Mouse (Mus musculus) kidney, embryonic 15.5 days (tissue): ENCODE results near the gene Adamtsl3. TPM values are rescaled to one million over a fixed set of nuclear protein-coding genes. Genes with fewer than 3 reads are reported as not detected.

Experiments
- ATAC-seq: fragments of 200-750 bp; cut with Nextera tagmentation; replicated peaks from 2 replicates; pipeline ENCODE4 v1.8.0; 2017; ENCODE audit warnings: moderate TSS enrichment; ENCODE audit not compliant: low FRiP score
- H3K27ac ChIP-seq: fragments of 300-500 bp; sonication (generic); 2 replicates; pipeline ENCODE4 v1.5.1; 2015; ENCODE audit warnings: mild to moderate bottlenecking, inconsistent platforms
- H3K27me3 ChIP-seq: fragments of 300-500 bp; sonication (generic); 2 replicates; pipeline ENCODE4 v1.6.1; 2015; ENCODE audit warnings: inconsistent platforms
- H3K36me3 ChIP-seq: fragments of 300-500 bp; sonication (generic); 2 replicates; pipeline ENCODE4 v1.6.1; 2015; ENCODE audit warnings: inconsistent platforms
- H3K4me1 ChIP-seq: fragments of 300-500 bp; sonication (generic); 2 replicates; pipeline ENCODE4 v1.6.1; 2015; ENCODE audit warnings: inconsistent platforms
- H3K4me2 ChIP-seq: fragments of 300-500 bp; sonication (generic); 2 replicates; pipeline ENCODE4 v1.6.1; 2015; ENCODE audit warnings: moderate library complexity, mild to moderate bottlenecking, inconsistent platforms
- H3K4me3 ChIP-seq: fragments of 300-500 bp; sonication (generic); replicated peaks from 2 replicates; pipeline ENCODE4 v1.5.1; 2015; ENCODE audit warnings: mild to moderate bottlenecking, inconsistent platforms
- H3K9ac ChIP-seq: fragments of 300-500 bp; sonication (generic); 2 replicates; pipeline ENCODE4 v1.6.1; 2015; ENCODE audit warnings: mild to moderate bottlenecking, inconsistent platforms
- H3K9me3 ChIP-seq: fragments of 300-500 bp; sonication (generic); replicated peaks from 2 replicates; pipeline ENCODE4 v1.6.1; 2016; ENCODE audit warnings: inconsistent platforms
- WGBS: fragments of 180-500 bp; shearing (Covaris S2); methylation state at CpG from one replicate; pipeline ENCODE4 v1.1.7; 2015; ENCODE audit warnings: mixed read lengths; 5-methylcytosine and 5-hydroxymethylcytosine counted together
- polyA plus RNA-seq: library from polyadenylated mRNA; unstranded; fragments of >200 nt; fragmentation: Nextera tagmentation; extraction: Ambion mirVana; gene quantifications from 2 replicates; pipeline ENCODE4 v1.2.1, GENCODE M21; 2015

Adamtsl3 gene
- polyA plus RNA-seq, 1 experiment from 2014 or later, result 0.43 TPM

DNA sequence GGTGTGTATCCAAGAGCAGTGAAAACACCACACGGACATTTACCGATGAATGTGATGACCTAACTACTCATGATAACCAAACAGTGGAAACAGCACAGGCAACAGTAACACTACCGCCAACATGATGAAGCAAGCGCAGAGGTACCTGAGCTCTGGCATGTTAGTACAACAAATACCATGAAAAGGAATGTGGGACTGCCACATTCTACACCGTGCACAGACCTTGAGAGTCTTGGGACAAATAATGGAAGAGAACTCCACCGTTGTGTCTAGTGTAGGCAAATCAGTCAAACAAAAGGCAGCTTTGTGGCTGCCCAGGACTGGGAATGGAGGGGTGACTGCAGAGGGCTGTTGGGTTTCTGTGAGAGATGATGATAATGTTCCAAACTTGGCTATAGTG, 269.9 kb downstream of the Adamtsl3 start:
- no peaks in the 10 kb centered on the region for H3K27me3 ChIP-seq
- H3K9me3 ChIP-seq, result no peaks in the 10 kb centered on the region
- H3K4me3 ChIP-seq, result no peak overlapping the region
- H3K4me2 ChIP-seq, result no peak overlapping the region
- no peak overlapping the region for H3K9ac ChIP-seq
- H3K4me1 ChIP-seq, result no peaks in the 10 kb centered on the region
- H3K27ac ChIP-seq, result no peak overlapping the region
- no peaks in the 10 kb centered on the region for H3K36me3 ChIP-seq
- 89% methylated on average over 6 of the region's 6 CpGs for WGBS
- ATAC-seq, result no peak

DNA sequence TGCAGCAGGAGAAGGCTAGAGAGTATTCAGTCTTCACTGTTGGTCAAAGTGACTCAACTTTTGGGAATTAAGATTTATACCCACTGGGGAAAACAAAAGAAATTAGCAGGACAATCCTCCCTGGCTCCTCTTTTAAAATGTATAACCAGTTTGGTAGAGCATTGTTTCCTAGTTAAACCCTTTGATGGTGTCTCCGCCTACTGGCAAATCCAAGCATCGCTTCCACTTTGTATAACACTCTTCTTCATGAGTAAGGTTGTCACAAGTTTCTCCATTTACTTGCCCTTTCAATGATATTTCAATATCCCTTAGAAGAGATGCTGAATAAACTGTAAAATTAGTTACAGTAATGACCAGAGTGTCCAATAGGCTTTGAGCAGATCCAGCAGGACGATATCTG, 274.1 kb downstream of the Adamtsl3 start:
- Histone ChIP-seq H3K4me2 (no peak overlapping the region), H3K27ac (no peak overlapping the region), H3K36me3 (no peaks in the 10 kb centered on the region), H3K27me3 (no peaks in the 10 kb centered on the region), H3K9ac (no peak overlapping the region), H3K9me3 (no peaks in the 10 kb centered on the region), H3K4me1 (no peaks in the 10 kb centered on the region), H3K4me3 (no peak overlapping the region)
- WGBS, result 73% methylated on average over 3 of the region's 3 CpGs
- no peak for ATAC-seq

- Histone ChIP-seq H3K27ac (no peak overlapping the region), H3K9me3 (no peaks in the 10 kb centered on the region), H3K36me3 (no peaks in the 10 kb centered on the region), H3K4me2 (no peak overlapping the region), H3K4me1 (no peaks in the 10 kb centered on the region), H3K4me3 (no peak overlapping the region), H3K27me3 (no peaks in the 10 kb centered on the region), H3K9ac (no peak overlapping the region)
- WGBS, result 14% methylated on average over 7 of the region's 7 CpGs
- ATAC-seq, result peak; percentile 52; the same call in 1 of the 2 replicates
These were observed 289.8 kb downstream of the Adamtsl3 start for GRCm38 (mm10) chr7:82625342-82625741.

DNA sequence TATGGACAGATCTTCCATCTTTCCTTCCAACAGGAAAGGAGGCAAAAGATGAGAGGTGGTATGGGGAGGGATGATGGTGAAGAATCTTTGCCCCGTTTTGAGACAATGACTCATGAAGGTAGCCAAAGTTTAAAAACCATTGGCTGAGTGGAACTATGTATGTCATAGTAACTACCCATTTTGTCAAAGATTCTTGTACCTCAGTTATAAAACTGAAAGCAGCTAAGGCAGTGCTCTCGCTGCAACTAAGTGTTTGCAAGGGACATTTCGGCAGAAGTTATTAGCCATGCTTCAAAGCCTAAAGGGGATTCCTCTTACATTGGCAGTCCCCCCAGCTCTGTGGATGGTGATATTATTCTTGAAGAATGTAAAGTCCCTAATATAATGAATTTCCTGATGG, 311.7 kb downstream of the Adamtsl3 start:
- ATAC-seq, result no peak
- no peak overlapping the region for H3K27ac ChIP-seq
- no peaks in the 10 kb centered on the region for H3K9me3 ChIP-seq
- H3K27me3 ChIP-seq, result no peaks in the 10 kb centered on the region
- no peak overlapping the region for H3K4me3 ChIP-seq
- peaks cover 11% of the 10 kb centered on the region; the same call in 1 of the 2 replicates for H3K36me3 ChIP-seq
- no peak overlapping the region for H3K9ac ChIP-seq
- no peak overlapping the region for H3K4me2 ChIP-seq
- 82% methylated on average over 3 of the region's 3 CpGs for WGBS
- peaks cover 7% of the 10 kb centered on the region for H3K4me1 ChIP-seq

DNA sequence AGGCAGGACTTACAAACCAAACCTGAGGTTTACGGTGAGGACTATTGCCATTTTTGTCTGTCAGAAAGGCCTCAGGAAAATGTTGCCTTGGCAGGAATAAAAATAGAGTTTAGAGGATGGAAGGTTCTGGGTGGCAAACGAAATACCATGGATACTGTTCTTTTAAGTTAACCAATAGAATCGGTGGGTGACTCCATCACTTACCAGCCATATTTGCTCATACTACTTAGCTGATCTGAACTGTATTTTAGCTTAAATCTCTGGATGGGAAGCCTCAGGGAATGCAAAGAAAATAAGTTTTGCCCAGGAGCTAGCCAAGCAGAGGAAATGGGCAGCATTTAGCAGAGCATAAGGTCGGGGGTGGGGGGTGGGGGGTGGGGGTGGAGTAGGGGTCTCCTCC, 312.4 kb downstream of the Adamtsl3 start:
- no peak for ATAC-seq
- peak overlapping the region; percentile 56 for H3K9ac ChIP-seq
- WGBS, result 28% methylated on average over 4 of the region's 4 CpGs

DNA sequence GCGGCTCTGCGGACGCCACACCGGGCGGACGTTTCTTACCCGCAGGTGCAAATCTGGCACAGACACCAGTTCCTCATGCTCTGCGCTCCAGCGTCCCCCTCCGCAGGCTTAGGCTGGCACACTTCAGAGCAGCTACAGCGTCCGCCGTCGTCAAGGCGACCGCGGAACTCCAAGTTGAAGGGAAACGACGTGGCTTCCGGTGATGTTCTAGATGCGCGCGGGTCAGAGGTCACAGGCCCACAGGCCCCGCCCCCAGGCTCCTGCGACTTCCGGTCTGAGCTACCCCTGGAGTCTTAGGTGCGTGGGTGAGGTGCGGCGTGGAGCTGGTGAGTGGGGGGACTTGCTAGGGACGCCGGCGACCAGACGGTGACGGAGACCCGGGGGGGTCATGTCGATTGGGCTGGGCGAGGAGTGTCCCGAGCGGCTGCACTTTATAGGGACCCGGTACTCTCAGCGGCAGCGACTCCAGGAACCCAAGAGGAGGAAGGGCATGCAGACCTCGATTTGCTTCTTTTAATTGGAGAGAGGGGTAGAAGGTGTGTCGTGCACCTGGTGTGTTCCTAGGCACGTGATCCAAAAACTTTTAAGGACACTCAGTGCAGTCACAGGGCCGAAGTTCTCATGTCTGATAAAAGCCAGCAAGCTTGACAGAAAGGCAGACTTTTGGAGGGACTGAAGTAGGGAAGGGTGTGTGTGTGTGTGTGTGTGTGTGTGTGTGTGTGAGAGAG, 313.0 kb downstream of the Adamtsl3 start, which contains the start of the genes Saxo2 and Efl1:
Saxo2 (minus strand) TSS at position 176 of the 728 bp plus-strand sequence.
Efl1 (plus strand) TSS at position 262 of the 728 bp plus-strand sequence.
- peak within 1 kb of the TSS; percentile 76 for H3K4me3 ChIP-seq
- peak within 1 kb of the TSS; percentile 56 for H3K9ac ChIP-seq
- H3K36me3 ChIP-seq, result peaks cover 11% of the 10 kb centered on the region; the same call in 1 of the 2 replicates
- peak within 1 kb of the TSS; percentile 51; the same call in 1 of the 2 replicates for H3K27ac ChIP-seq
- no peaks in the 10 kb centered on the region for H3K9me3 ChIP-seq
- WGBS, result under 1% methylated on average over 46 of the region's 46 CpGs
- peaks cover 7% of the 10 kb centered on the region for H3K4me1 ChIP-seq
- no peaks in the 10 kb centered on the region for H3K27me3 ChIP-seq
- peak within 1 kb of the TSS; percentile 61 for H3K4me2 ChIP-seq
- ATAC-seq, result peak; percentile 99

More for the DNA sequence above, 312.4 kb downstream of the Adamtsl3 start:
- peak overlapping the region; percentile 76 for H3K4me3 ChIP-seq
- no peak overlapping the region for H3K27ac ChIP-seq
- peak overlapping the region; percentile 61 for H3K4me2 ChIP-seq
- no peaks in the 10 kb centered on the region for H3K9me3 ChIP-seq
- no peaks in the 10 kb centered on the region for H3K27me3 ChIP-seq
- peaks cover 11% of the 10 kb centered on the region; the same call in 1 of the 2 replicates for H3K36me3 ChIP-seq
- H3K4me1 ChIP-seq, result peaks cover 7% of the 10 kb centered on the region

DNA sequence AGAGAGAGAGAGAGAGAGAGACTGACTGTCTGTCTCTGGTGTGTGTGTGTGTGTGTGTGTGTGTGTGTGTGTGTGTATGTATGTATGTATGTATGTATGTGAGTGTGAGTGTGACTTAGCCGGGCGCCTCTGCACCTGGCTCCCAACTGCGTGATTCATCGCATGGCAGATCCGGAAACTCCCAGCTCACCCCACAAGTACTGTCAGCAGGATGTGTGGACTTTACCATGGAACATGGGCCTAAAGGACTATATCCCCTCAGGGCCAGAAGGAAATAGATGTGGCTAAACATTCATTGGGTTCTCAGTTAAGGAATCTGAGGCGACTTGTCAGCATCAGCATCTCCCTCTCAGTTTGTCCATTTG, 313.6 kb downstream of the Adamtsl3 start:
- Histone ChIP-seq H3K27ac (no peak overlapping the region), H3K9ac (peak overlapping the region; percentile 56), H3K4me3 (peak overlapping the region; percentile 76), H3K9me3 (no peaks in the 10 kb centered on the region), H3K36me3 (peaks cover 11% of the 10 kb centered on the region; the same call in 1 of the 2 replicates), H3K4me1 (peaks cover 7% of the 10 kb centered on the region), H3K4me2 (peak overlapping the region; percentile 61), H3K27me3 (no peaks in the 10 kb centered on the region)
- 19% methylated on average over 6 of the region's 6 CpGs for WGBS
- ATAC-seq, result no peak; the same call in 1 of the 2 replicates

Other genes starting within 250 kb of the Adamtsl3 start
- 11.6 and 13.7 TPM in 2 replicates for gene Sh3gl3, start 161.9 kb upstream of the Adamtsl3 start, polyA plus RNA-seq